In the genomic region with DNA sequence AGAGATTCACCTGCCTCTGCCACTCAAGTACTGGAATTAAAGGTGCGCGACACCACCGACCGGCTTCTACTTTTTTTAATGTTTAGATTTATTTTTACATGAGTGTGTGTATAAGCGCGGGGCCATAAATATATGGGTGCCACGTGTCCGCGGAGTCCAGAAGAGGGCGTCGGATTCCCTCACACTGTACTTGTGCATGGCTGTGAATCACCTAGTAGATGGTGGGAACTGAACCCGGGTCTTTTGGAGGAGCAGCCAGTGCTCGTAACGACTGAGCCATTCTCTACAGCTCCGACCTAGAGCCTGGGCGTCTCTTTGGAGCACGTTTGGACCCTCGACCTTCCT, we compare ENCODE assay signal across 8 mouse cellular contexts. TPM values are rescaled to one million over a fixed set of nuclear protein-coding genes. Genes with fewer than 3 reads are reported as not detected.
DNase-seq lines count a peak whose midpoint lies in the region; ATAC-seq and TF ChIP-seq lines count a peak whose summit lies in the region.

No protein-coding gene starts in this region.

- no peaks in the 10 kb centered on the region for H3K36me3 ChIP-seq in embryonic facial prominence, embryonic 12.5 days
- no peaks in the 10 kb centered on the region for H3K36me3 ChIP-seq in intestine, embryonic 15.5 days
- H3K36me3 ChIP-seq in midbrain, postnatal 0 days (ENCODE audit: insufficient read depth, low read length): no peaks in the 10 kb centered on the region; the same call in 1 of the 2 replicates

- H3K4me2 ChIP-seq in embryonic facial prominence, embryonic 12.5 days (replicated peaks): peak overlapping the region; percentile 64
- H3K4me2 ChIP-seq in intestine, embryonic 15.5 days (replicated peaks): peak overlapping the region; percentile 69
- peak overlapping the region; percentile 61 for H3K4me2 ChIP-seq in midbrain, postnatal 0 days (ENCODE audit: low read depth, low read length, poor library complexity, severe bottlenecking)

- no peak for TF ChIP-seq POLR2A in lung, adult 2 months (IDR thresholded peaks at IDR 0.05; ENCODE audit: borderline replicate concordance, extremely low read depth, low read depth, low read length)

- peak overlapping the region; percentile 37; the same call in 1 of the 2 replicates for H3K27ac ChIP-seq in embryonic facial prominence, embryonic 12.5 days
- peak overlapping the region; percentile 75 for H3K27ac ChIP-seq in intestine, embryonic 15.5 days
- peak overlapping the region; percentile 92 for H3K27ac ChIP-seq in midbrain, postnatal 0 days (ENCODE audit: low read depth, low read length)

- DNase-seq in lung, adult 2 months: no peak
- DNase-seq in lung, postnatal 10 days: no peak
- DNase-seq in midbrain, postnatal 0 days (ENCODE audit: low spot score): no peak
- DNase-seq in left cerebral cortex, postnatal 25 days (ENCODE audit: low spot score in 2 of 2): no peak
- no peak for DNase-seq in adrenal gland, adult (ENCODE audit: inconsistent age in 2 of 2, low spot score in 1 of 2)
- no peak for DNase-seq in spleen, postnatal 4 days (ENCODE audit: low spot score in 2 of 2)

- peak overlapping the region; percentile 65; the same call in 1 of the 2 replicates for H3K9ac ChIP-seq in embryonic facial prominence, embryonic 12.5 days
- peak overlapping the region; percentile 93 for H3K9ac ChIP-seq in intestine, embryonic 15.5 days
- H3K9ac ChIP-seq in midbrain, postnatal 0 days (replicated peaks; ENCODE audit: low read length, poor library complexity, severe bottlenecking): no peak overlapping the region

- H3K4me3 ChIP-seq in lung, adult 2 months (replicated peaks; ENCODE audit: extremely low read depth, low read depth, low read length): peak overlapping the region; percentile 96
- H3K4me3 ChIP-seq in embryonic facial prominence, embryonic 12.5 days: peak overlapping the region; percentile 56
- H3K4me3 ChIP-seq in intestine, embryonic 15.5 days (replicated peaks): peak overlapping the region; percentile 83
- peak overlapping the region; percentile 57 for H3K4me3 ChIP-seq in midbrain, postnatal 0 days (ENCODE audit: low read depth, low read length)

- H3K9me3 ChIP-seq in embryonic facial prominence, embryonic 12.5 days: no peaks in the 10 kb centered on the region
- H3K9me3 ChIP-seq in intestine, embryonic 15.5 days: no peaks in the 10 kb centered on the region
- no peaks in the 10 kb centered on the region for H3K9me3 ChIP-seq in midbrain, postnatal 0 days (ENCODE audit: low read length)

- intact Hi-C loops in left cerebral cortex, postnatal 25 days (cut with DNase I): no loop called here

- 2% methylated on average over 18 of the region's 18 CpGs for WGBS in lung, adult 2 months
- 3% methylated on average over 18 of the region's 18 CpGs for WGBS in embryonic facial prominence, embryonic 12.5 days
- 1% methylated on average over 18 of the region's 18 CpGs for WGBS in intestine, embryonic 15.5 days
- 2% methylated on average over 18 of the region's 18 CpGs for WGBS in midbrain, postnatal 0 days

- peaks cover 1% of the 10 kb centered on the region for H3K4me1 ChIP-seq in lung, adult 2 months (ENCODE audit: control insufficient read depth, insufficient read depth, low read length)
- peaks cover 5% of the 10 kb centered on the region for H3K4me1 ChIP-seq in embryonic facial prominence, embryonic 12.5 days
- H3K4me1 ChIP-seq in intestine, embryonic 15.5 days (replicated peaks): peaks cover 3% of the 10 kb centered on the region; the same call in 1 of the 2 replicates
- H3K4me1 ChIP-seq in midbrain, postnatal 0 days (ENCODE audit: insufficient read depth, low read length): 0 out of 2 replicates have a peak, but pooled peaks cover 6% of the 10 kb centered on the region

- 0 out of 2 replicates have a peak, but pooled peaks have one; percentile 25 for TF ChIP-seq CTCF in lung, adult 2 months (IDR thresholded peaks at IDR 0.05; ENCODE audit: insufficient read depth, low read length)
- peak; percentile 60 for TF ChIP-seq CTCF in midbrain, postnatal 0 days (IDR thresholded peaks at IDR 0.05)

- ATAC-seq in embryonic facial prominence, embryonic 12.5 days (ENCODE audit: insufficient number of reproducible peaks, insufficient read depth, low FRiP score, low TSS enrichment): peak; percentile 43
- ATAC-seq in intestine, embryonic 15.5 days: peak; percentile 72
- peak; percentile 41 for ATAC-seq in midbrain, postnatal 0 days (ENCODE audit: low FRiP score)

- peaks cover 17% of the 10 kb centered on the region for H3K27me3 ChIP-seq in embryonic facial prominence, embryonic 12.5 days
- H3K27me3 ChIP-seq in intestine, embryonic 15.5 days (replicated peaks): peaks cover 9% of the 10 kb centered on the region
- no peaks in the 10 kb centered on the region for H3K27me3 ChIP-seq in midbrain, postnatal 0 days (ENCODE audit: insufficient read depth, low read length)

RNA-seq across cellular contexts. Expression of gene Swsap1, which starts 0.4 kb away (rescaled TPM):
- polyA plus RNA-seq in lung, adult 2 months (2012; rRNA removed): 10.1 and 10.8 TPM in 2 replicates
- 5.6 and 7.0 TPM in 2 replicates for polyA plus RNA-seq in embryonic facial prominence, embryonic 12.5 days (2016; fragmentation: Nextera tagmentation; extraction: Ambion mirVana)
- polyA plus RNA-seq in intestine, embryonic 15.5 days (2015; fragmentation: Nextera tagmentation; extraction: Ambion mirVana): 5.2 and 5.7 TPM in 2 replicates
- 33.7 and 38.6 TPM in 2 replicates for total RNA-seq in midbrain, postnatal 0 days (2014; rRNA removed)
- 7.1 and 8.0 TPM in 2 replicates for polyA plus RNA-seq in midbrain, postnatal 0 days (2015; fragmentation: Nextera tagmentation; extraction: Ambion mirVana)
- total RNA-seq in left cerebral cortex, postnatal 25 days (2021): 10 to 100 TPM; 14.3 to 15.6 TPM

RNA-seq across cellular contexts. Expression of gene Epor, which starts 8.1 kb away (rescaled TPM):
- polyA plus RNA-seq in lung, adult 2 months (2012; rRNA removed): 10.7 and 11.1 TPM in 2 replicates
- 6.6 and 7.8 TPM in 2 replicates for polyA plus RNA-seq in embryonic facial prominence, embryonic 12.5 days (2016; fragmentation: Nextera tagmentation; extraction: Ambion mirVana)
- 4.0 and 4.3 TPM in 2 replicates for polyA plus RNA-seq in intestine, embryonic 15.5 days (2015; fragmentation: Nextera tagmentation; extraction: Ambion mirVana)
- total RNA-seq in midbrain, postnatal 0 days (2014; rRNA removed): 2.7 TPM in 1 of 2 replicates, not detected in the other
- 1.7 and 1.9 TPM in 2 replicates for polyA plus RNA-seq in midbrain, postnatal 0 days (2015; fragmentation: Nextera tagmentation; extraction: Ambion mirVana)
- 1 to 10 TPM; 7.9 to 8.9 TPM for total RNA-seq in left cerebral cortex, postnatal 25 days (2021)

RNA-seq across cellular contexts. Expression of gene Plppr2, which starts 18.4 kb away (rescaled TPM):
- polyA plus RNA-seq in lung, adult 2 months (2012; rRNA removed): 15.6 and 19.2 TPM in 2 replicates
- 15.9 and 16.2 TPM in 2 replicates for polyA plus RNA-seq in embryonic facial prominence, embryonic 12.5 days (2016; fragmentation: Nextera tagmentation; extraction: Ambion mirVana)
- polyA plus RNA-seq in intestine, embryonic 15.5 days (2015; fragmentation: Nextera tagmentation; extraction: Ambion mirVana): 6.9 and 7.0 TPM in 2 replicates
- 129 and 165 TPM in 2 replicates for total RNA-seq in midbrain, postnatal 0 days (2014; rRNA removed)
- 129 and 136 TPM in 2 replicates for polyA plus RNA-seq in midbrain, postnatal 0 days (2015; fragmentation: Nextera tagmentation; extraction: Ambion mirVana)
- 100 to 1,000 TPM; 203 to 219 TPM for total RNA-seq in left cerebral cortex, postnatal 25 days (2021)

RNA-seq across cellular contexts. Expression of gene Tmem205, which starts 27.8 kb away (rescaled TPM):
- 190 and 194 TPM in 2 replicates for polyA plus RNA-seq in lung, adult 2 months (2012; rRNA removed)
- polyA plus RNA-seq in embryonic facial prominence, embryonic 12.5 days (2016; fragmentation: Nextera tagmentation; extraction: Ambion mirVana): 40.5 and 42.4 TPM in 2 replicates
- polyA plus RNA-seq in intestine, embryonic 15.5 days (2015; fragmentation: Nextera tagmentation; extraction: Ambion mirVana): 71.7 and 81.7 TPM in 2 replicates
- 32.1 and 50.9 TPM in 2 replicates for total RNA-seq in midbrain, postnatal 0 days (2014; rRNA removed)
- polyA plus RNA-seq in midbrain, postnatal 0 days (2015; fragmentation: Nextera tagmentation; extraction: Ambion mirVana): 44.2 and 50.1 TPM in 2 replicates
- 10 to 100 TPM; 31.5 to 39.3 TPM for total RNA-seq in left cerebral cortex, postnatal 25 days (2021)

RNA-seq across cellular contexts. Expression of gene Ccdc159, which starts 27.9 kb away (rescaled TPM):
- polyA plus RNA-seq in lung, adult 2 months (2012; rRNA removed): 6.3 and 7.6 TPM in 2 replicates
- polyA plus RNA-seq in embryonic facial prominence, embryonic 12.5 days (2016; fragmentation: Nextera tagmentation; extraction: Ambion mirVana): 5.3 and 5.6 TPM in 2 replicates
- polyA plus RNA-seq in intestine, embryonic 15.5 days (2015; fragmentation: Nextera tagmentation; extraction: Ambion mirVana): 3.1 and 4.2 TPM in 2 replicates
- 6.6 and 12.2 TPM in 2 replicates for total RNA-seq in midbrain, postnatal 0 days (2014; rRNA removed)
- polyA plus RNA-seq in midbrain, postnatal 0 days (2015; fragmentation: Nextera tagmentation; extraction: Ambion mirVana): 4.7 and 5.2 TPM in 2 replicates
- total RNA-seq in left cerebral cortex, postnatal 25 days (2021): 10 to 100 TPM; 13.7 to 16.5 TPM

Comparison
In these comparisons a context has a peak if more than half of its experiments do, and no peak if none do; other contexts are left out.
1. H3K27ac ChIP-seq: peak in every context shown above with its lines; median percentile 92 in midbrain, postnatal 0 days; 75 in intestine, embryonic 15.5 days; 37 in embryonic facial prominence, embryonic 12.5 days.